Mouse (Mus musculus) CH12.LX (cell line): ENCODE measurements around the gene Sectm1b.

Experiments
- CTCF ChIP-seq, 2 experiments: IDR thresholded peaks in 1 of 2; conservative IDR thresholded peaks in 1 of 2; 2 replicates each; pipeline ENCODE4 v1.5.1; 2011 to 2012; ENCODE audit warnings: low read depth in 2 of 2, low read length in 2 of 2, improper control_type of control experiment in 1 of 2, inconsistent platforms in 1 of 2, mild to moderate bottlenecking in 1 of 2, moderate library complexity in 1 of 2
- IRF4 ChIP-seq: IDR thresholded peaks from 2 replicates; pipeline ENCODE4 v1.6.1; 2014; ENCODE audit warnings: low read depth, mild to moderate bottlenecking, inconsistent platforms, low read length, improper control_type of control experiment
- KAT2A ChIP-seq: IDR thresholded peaks from 2 replicates; pipeline ENCODE4 v1.6.1; 2012; ENCODE audit warnings: low read length, improper control_type of control experiment, inconsistent platforms; ENCODE audit not compliant: insufficient replicate concordance
- MAX ChIP-seq: IDR thresholded peaks from 2 replicates; pipeline ENCODE4 v1.6.1; 2011; ENCODE audit warnings: low read length, improper control_type of control experiment
- MEF2A ChIP-seq: IDR thresholded peaks from 2 replicates; pipeline ENCODE4 v1.6.1; 2014; ENCODE audit warnings: low read depth, mild to moderate bottlenecking, inconsistent platforms, low read length, improper control_type of control experiment, borderline replicate concordance
- POLR2A ChIP-seq: IDR thresholded peaks from 2 replicates; pipeline ENCODE4 v1.6.1; 2011; ENCODE audit warnings: low read depth, mild to moderate bottlenecking, improper control_type of control experiment, low read length
- POLR2AphosphoS2 ChIP-seq: IDR thresholded peaks from 2 replicates; pipeline ENCODE4 v1.6.1; 2011; ENCODE audit warnings: low read depth, low read length, improper control_type of control experiment
- ZC3H11A ChIP-seq: IDR thresholded peaks from 2 replicates; pipeline ENCODE4 v1.6.1; 2012; ENCODE audit warnings: low read depth, mild to moderate bottlenecking, inconsistent platforms, low read length, improper control_type of control experiment
- ZKSCAN1 ChIP-seq: IDR thresholded peaks from 2 replicates; pipeline ENCODE4 v1.6.1; 2012; ENCODE audit warnings: low read depth, inconsistent platforms, low read length, improper control_type of control experiment, borderline replicate concordance

DNA sequence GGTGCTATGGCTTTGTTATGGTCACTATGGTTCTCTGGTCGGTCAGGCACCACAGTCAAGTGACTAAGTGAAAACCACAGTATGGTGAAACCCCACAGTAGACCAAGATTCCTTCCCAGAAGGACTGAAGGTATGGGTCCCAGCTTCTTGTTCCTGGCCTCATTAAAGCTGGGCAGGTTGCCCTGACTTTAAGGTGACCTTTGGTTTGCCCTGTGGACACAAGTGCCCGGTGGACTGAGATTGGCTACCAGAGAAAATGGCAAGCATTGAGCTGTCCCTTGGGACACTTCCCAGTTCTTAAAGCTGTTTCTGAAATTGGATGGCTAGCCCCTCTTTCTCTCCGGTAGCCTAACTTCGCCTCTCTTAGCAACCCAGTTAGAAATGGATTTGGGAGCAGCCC is 4.4 kb downstream of the Sectm1b start:
- TF ChIP-seq ZC3H11A = no peak
- no peak for TF ChIP-seq CTCF (conservative IDR thresholded peaks at IDR 0.05 in 1 of 2, IDR thresholded peaks at IDR 0.05 in 1 of 2; ENCODE audit: low read depth in 2 of 2, low read length in 2 of 2)
- TF ChIP-seq POLR2A = no peak
- no peak for TF ChIP-seq ZKSCAN1
- TF ChIP-seq POLR2AphosphoS2 = no peak
- TF ChIP-seq MAX = no peak
- TF ChIP-seq MEF2A = no peak
- no peak for TF ChIP-seq KAT2A
- TF ChIP-seq IRF4 = no peak
